Mouse (Mus musculus): ENCODE data around the gene Scpep1. TPM values are rescaled to one million over a fixed set of nuclear protein-coding genes. Genes with fewer than 3 reads are reported as not detected.

The Scpep1 gene
- total and polyA plus RNA-seq, 2 experiments from 2014 or later = 26.0 to 33.3 TPM

GRCm38 (mm10) chr11:88907886-88908285 lies 47.4 kb downstream of the Scpep1 start:
- TF ChIP-seq CTCF (IDR thresholded peaks at IDR 0.05; ENCODE audit: low read depth) = no peak
- ATAC-seq (no peak), DNase-seq (ENCODE audit: low spot score) (no peak)
- WGBS = 97% methylated on average over 7 of the region's 7 CpGs
- no peak overlapping the region for H3K27ac ChIP-seq
- no peak overlapping the region for H3K4me3 ChIP-seq (ENCODE audit: low read length)
- no peaks in the 10 kb centered on the region for H3K9me3 ChIP-seq (ENCODE audit: low read length)
- H3K27me3 ChIP-seq (ENCODE audit: insufficient read depth, low read length) = no peaks in the 10 kb centered on the region
- H3K36me3 ChIP-seq (ENCODE audit: insufficient read depth, low read length) = no peaks in the 10 kb centered on the region
- H3K9ac ChIP-seq (replicated peaks; ENCODE audit: low read length) = no peak overlapping the region
- H3K4me2 ChIP-seq (ENCODE audit: low read depth, low read length) = no peak overlapping the region
- no peaks in the 10 kb centered on the region for H3K4me1 ChIP-seq (ENCODE audit: insufficient read depth, low read length)

GRCm38 (mm10) chr11:88905621-88906020 lies 49.6 kb downstream of the Scpep1 start:
- Histone ChIP-seq H3K9ac (replicated peaks; ENCODE audit: low read length) (no peak overlapping the region), H3K4me2 (ENCODE audit: low read depth, low read length) (no peak overlapping the region), H3K27ac (no peak overlapping the region), H3K27me3 (ENCODE audit: insufficient read depth, low read length) (no peaks in the 10 kb centered on the region), H3K36me3 (ENCODE audit: insufficient read depth, low read length) (no peaks in the 10 kb centered on the region), H3K4me3 (ENCODE audit: low read length) (no peak overlapping the region), H3K9me3 (ENCODE audit: low read length) (no peaks in the 10 kb centered on the region), H3K4me1 (ENCODE audit: insufficient read depth, low read length) (no peaks in the 10 kb centered on the region)
- WGBS = 40% methylated on average over 2 of the region's 2 CpGs
- no peak for TF ChIP-seq CTCF (IDR thresholded peaks at IDR 0.05; ENCODE audit: low read depth)
- ATAC-seq (no peak), DNase-seq (ENCODE audit: low spot score) (no peak)

GRCm38 (mm10) chr11:88904080-88904479 lies 51.2 kb downstream of the Scpep1 start:
- Histone ChIP-seq H3K9me3 (ENCODE audit: low read length) (no peaks in the 10 kb centered on the region), H3K36me3 (ENCODE audit: insufficient read depth, low read length) (no peaks in the 10 kb centered on the region), H3K4me2 (ENCODE audit: low read depth, low read length) (no peak overlapping the region), H3K9ac (replicated peaks; ENCODE audit: low read length) (no peak overlapping the region), H3K4me1 (ENCODE audit: insufficient read depth, low read length) (no peaks in the 10 kb centered on the region), H3K4me3 (ENCODE audit: low read length) (no peak overlapping the region), H3K27me3 (ENCODE audit: insufficient read depth, low read length) (no peaks in the 10 kb centered on the region), H3K27ac (no peak overlapping the region)
- 64% methylated on average over 2 of the region's 2 CpGs for WGBS
- no peak for TF ChIP-seq CTCF (IDR thresholded peaks at IDR 0.05; ENCODE audit: low read depth)
- DNase-seq (ENCODE audit: low spot score) = no peak
- no peak for ATAC-seq

- WGBS = 84% methylated on average over 6 of the region's 6 CpGs
- Histone ChIP-seq H3K27me3 (ENCODE audit: insufficient read depth, low read length) (no peaks in the 10 kb centered on the region), H3K9me3 (ENCODE audit: low read length) (no peaks in the 10 kb centered on the region), H3K27ac (no peak overlapping the region), H3K36me3 (ENCODE audit: insufficient read depth, low read length) (no peaks in the 10 kb centered on the region), H3K9ac (replicated peaks; ENCODE audit: low read length) (no peak overlapping the region), H3K4me2 (ENCODE audit: low read depth, low read length) (no peak overlapping the region), H3K4me3 (ENCODE audit: low read length) (no peak overlapping the region), H3K4me1 (ENCODE audit: insufficient read depth, low read length) (no peaks in the 10 kb centered on the region)
- no peak for ATAC-seq
- DNase-seq (ENCODE audit: low spot score) = no peak
- TF ChIP-seq CTCF (IDR thresholded peaks at IDR 0.05; ENCODE audit: low read depth) = no peak
Measured at GRCm38 (mm10) chr11:88902762-88903161, 52.5 kb downstream of the Scpep1 start.

GRCm38 (mm10) chr11:88901341-88901802 lies 53.9 kb downstream of the Scpep1 start:
- H3K4me1 ChIP-seq (ENCODE audit: insufficient read depth, low read length) = no peaks in the 10 kb centered on the region
- H3K36me3 ChIP-seq (ENCODE audit: insufficient read depth, low read length) = no peaks in the 10 kb centered on the region
- no peaks in the 10 kb centered on the region for H3K27me3 ChIP-seq (ENCODE audit: insufficient read depth, low read length)
- H3K9ac ChIP-seq (replicated peaks; ENCODE audit: low read length) = no peak overlapping the region
- no peak overlapping the region for H3K4me2 ChIP-seq (ENCODE audit: low read depth, low read length)
- WGBS = 76% methylated on average over 7 of the region's 7 CpGs
- TF ChIP-seq CTCF (IDR thresholded peaks at IDR 0.05; ENCODE audit: low read depth) = no peak
- no peak overlapping the region for H3K4me3 ChIP-seq (ENCODE audit: low read length)
- ATAC-seq (no peak), DNase-seq (ENCODE audit: low spot score) (no peak)
- H3K27ac ChIP-seq = no peak overlapping the region
- no peaks in the 10 kb centered on the region for H3K9me3 ChIP-seq (ENCODE audit: low read length)

- TF ChIP-seq CTCF (IDR thresholded peaks at IDR 0.05; ENCODE audit: low read depth) = no peak
Measured at GRCm38 (mm10) chr11:88899561-88899960, 55.7 kb downstream of the Scpep1 start.

GRCm38 (mm10) chr11:88898380-88898763 lies 56.9 kb downstream of the Scpep1 start:
- TF ChIP-seq CTCF (IDR thresholded peaks at IDR 0.05; ENCODE audit: low read depth) = no peak
- 88% methylated on average over 4 of the region's 4 CpGs for WGBS
- H3K9ac ChIP-seq (replicated peaks; ENCODE audit: low read length) = no peak overlapping the region
- H3K4me1 ChIP-seq (ENCODE audit: insufficient read depth, low read length) = no peaks in the 10 kb centered on the region
- H3K9me3 ChIP-seq (ENCODE audit: low read length) = no peaks in the 10 kb centered on the region
- H3K4me3 ChIP-seq (ENCODE audit: low read length) = no peak overlapping the region
- H3K36me3 ChIP-seq (ENCODE audit: insufficient read depth, low read length) = no peaks in the 10 kb centered on the region
- H3K4me2 ChIP-seq (ENCODE audit: low read depth, low read length) = no peak overlapping the region
- no peaks in the 10 kb centered on the region for H3K27me3 ChIP-seq (ENCODE audit: insufficient read depth, low read length)
- no peak for DNase-seq (ENCODE audit: low spot score)
- no peak overlapping the region for H3K27ac ChIP-seq
- no peak for ATAC-seq

More at GRCm38 (mm10) chr11:88899561-88899960, 55.7 kb downstream of the Scpep1 start:
- Histone ChIP-seq H3K9me3 (ENCODE audit: low read length) (no peaks in the 10 kb centered on the region), H3K9ac (replicated peaks; ENCODE audit: low read length) (no peak overlapping the region), H3K27me3 (ENCODE audit: insufficient read depth, low read length) (no peaks in the 10 kb centered on the region), H3K4me3 (ENCODE audit: low read length) (no peak overlapping the region), H3K4me1 (ENCODE audit: insufficient read depth, low read length) (no peaks in the 10 kb centered on the region), H3K36me3 (ENCODE audit: insufficient read depth, low read length) (no peaks in the 10 kb centered on the region), H3K4me2 (ENCODE audit: low read depth, low read length) (no peak overlapping the region), H3K27ac (no peak overlapping the region)
- no peak for ATAC-seq
- DNase-seq (ENCODE audit: low spot score) = no peak
- WGBS = 92% methylated on average over 6 of the region's 6 CpGs

All from hindbrain, postnatal 0 days (tissue).